Mouse (Mus musculus): ENCODE measurements around the gene Wnt6. TPM values are rescaled to one million over a fixed set of nuclear protein-coding genes. Genes with fewer than 3 reads are reported as not detected.

Wnt6 gene
- polyA plus RNA-seq, 1 experiment from 2014 or later = 0.50 TPM

- Histone ChIP-seq H3K4me2 (replicated peaks; ENCODE audit: low read depth, low read length) (peak within 1 kb of the TSS; percentile 47), H3K4me3 (ENCODE audit: low read depth, low read length) (peak within 1 kb of the TSS; percentile 23), H3K27ac (ENCODE audit: low read length) (no peak within 1 kb of the TSS), H3K4me1 (ENCODE audit: insufficient read depth, low read depth, low read length) (no peaks in the 10 kb centered on the region), H3K9me3 (ENCODE audit: low read length) (no peaks in the 10 kb centered on the region), H3K9ac (replicated peaks; ENCODE audit: low read depth) (no peak within 1 kb of the TSS), H3K36me3 (ENCODE audit: insufficient read depth, low read length) (no peaks in the 10 kb centered on the region), H3K27me3 (replicated peaks; ENCODE audit: insufficient read depth, low read length) (peaks cover 79% of the 10 kb centered on the region)
- 6% methylated on average over 8 of the region's 11 CpGs for WGBS
- DNase-seq (ENCODE audit: low spot score) (no peak), ATAC-seq (peak; percentile 13; the same call in 1 of the 2 replicates)
- TF ChIP-seq EP300 (IDR thresholded peaks at IDR 0.05) (no peak), CTCF (IDR thresholded peaks at IDR 0.05) (no peak)
Observed at GRCm38 (mm10) chr1:74791249-74791648, 19.6 kb downstream of the Wnt6 start, which contains the start of gene Wnt10a. Gene Wnt10a (plus strand): TSS chr1:74791516.

- no peak overlapping the region for H3K4me2 ChIP-seq (replicated peaks; ENCODE audit: low read depth, low read length)
- no peak overlapping the region for H3K27ac ChIP-seq (ENCODE audit: low read length)
- 14% methylated on average over 19 of the region's 19 CpGs for WGBS
Observed at GRCm38 (mm10) chr1:74792831-74793660, 21.4 kb downstream of the Wnt6 start.

GRCm38 (mm10) chr1:74794487-74795144, 22.9 kb downstream of the Wnt6 start:
- 2% methylated on average over 31 of the region's 38 CpGs for WGBS
- Histone ChIP-seq H3K4me2 (replicated peaks; ENCODE audit: low read depth, low read length) (peak overlapping the region; percentile 19; the same call in 1 of the 2 replicates), H3K4me1 (ENCODE audit: insufficient read depth, low read depth, low read length) (no peaks in the 10 kb centered on the region), H3K9me3 (ENCODE audit: low read length) (no peaks in the 10 kb centered on the region), H3K9ac (replicated peaks; ENCODE audit: low read depth) (no peak overlapping the region), H3K27ac (ENCODE audit: low read length) (no peak overlapping the region), H3K36me3 (ENCODE audit: insufficient read depth, low read length) (no peaks in the 10 kb centered on the region), H3K27me3 (replicated peaks; ENCODE audit: insufficient read depth, low read length) (peaks cover 79% of the 10 kb centered on the region), H3K4me3 (ENCODE audit: low read depth, low read length) (no peak overlapping the region)
- no peak for TF ChIP-seq EP300 (IDR thresholded peaks at IDR 0.05)
- DNase-seq (ENCODE audit: low spot score) (no peak), ATAC-seq (no peak)

More at GRCm38 (mm10) chr1:74792831-74793660, 21.4 kb downstream of the Wnt6 start:
- H3K9ac ChIP-seq (replicated peaks; ENCODE audit: low read depth) = no peak overlapping the region
- no peaks in the 10 kb centered on the region for H3K4me1 ChIP-seq (ENCODE audit: insufficient read depth, low read depth, low read length)
- DNase-seq (ENCODE audit: low spot score) (no peak), ATAC-seq (no peak)
- H3K4me3 ChIP-seq (ENCODE audit: low read depth, low read length) = no peak overlapping the region
- H3K27me3 ChIP-seq (replicated peaks; ENCODE audit: insufficient read depth, low read length) = peaks cover 79% of the 10 kb centered on the region
- H3K36me3 ChIP-seq (ENCODE audit: insufficient read depth, low read length) = no peaks in the 10 kb centered on the region
- TF ChIP-seq EP300 (IDR thresholded peaks at IDR 0.05) (no peak), CTCF (IDR thresholded peaks at IDR 0.05) (no peak)
- H3K9me3 ChIP-seq (ENCODE audit: low read length) = no peaks in the 10 kb centered on the region

GRCm38 (mm10) chr1:74795145-74795529, 23.4 kb downstream of the Wnt6 start:
- H3K4me3 ChIP-seq (ENCODE audit: low read depth, low read length) = no peak overlapping the region
- no peak for DNase-seq (ENCODE audit: low spot score)
- H3K27me3 ChIP-seq (replicated peaks; ENCODE audit: insufficient read depth, low read length) = peaks cover 81% of the 10 kb centered on the region
- ATAC-seq = no peak
- WGBS = 3% methylated on average over 7 of the region's 11 CpGs
- no peak overlapping the region for H3K9ac ChIP-seq (replicated peaks; ENCODE audit: low read depth)
- H3K36me3 ChIP-seq (ENCODE audit: insufficient read depth, low read length) = no peaks in the 10 kb centered on the region
- TF ChIP-seq CTCF (IDR thresholded peaks at IDR 0.05) (no peak), EP300 (IDR thresholded peaks at IDR 0.05) (no peak)
- H3K9me3 ChIP-seq (ENCODE audit: low read length) = no peaks in the 10 kb centered on the region
- no peak overlapping the region for H3K27ac ChIP-seq (ENCODE audit: low read length)
- no peak overlapping the region for H3K4me2 ChIP-seq (replicated peaks; ENCODE audit: low read depth, low read length)
- H3K4me1 ChIP-seq (ENCODE audit: insufficient read depth, low read depth, low read length) = no peaks in the 10 kb centered on the region

- no peak overlapping the region for H3K9ac ChIP-seq (replicated peaks; ENCODE audit: low read depth)
- no peak for DNase-seq (ENCODE audit: low spot score)
- H3K9me3 ChIP-seq (ENCODE audit: low read length) = no peaks in the 10 kb centered on the region; the same call in 1 of the 2 replicates
- H3K4me2 ChIP-seq (replicated peaks; ENCODE audit: low read depth, low read length) = no peak overlapping the region
- peaks cover 80% of the 10 kb centered on the region for H3K27me3 ChIP-seq (replicated peaks; ENCODE audit: insufficient read depth, low read length)
- ATAC-seq = 0 out of 2 replicates have a peak, but pooled peaks have one; percentile 14
- no peak overlapping the region for H3K4me3 ChIP-seq (ENCODE audit: low read depth, low read length)
- no peak overlapping the region for H3K27ac ChIP-seq (ENCODE audit: low read length)
- H3K4me1 ChIP-seq (ENCODE audit: insufficient read depth, low read depth, low read length) = no peaks in the 10 kb centered on the region
- TF ChIP-seq CTCF (IDR thresholded peaks at IDR 0.05) (no peak), EP300 (IDR thresholded peaks at IDR 0.05) (no peak)
- 16% methylated on average over 5 of the region's 5 CpGs for WGBS
- H3K36me3 ChIP-seq (ENCODE audit: insufficient read depth, low read length) = no peaks in the 10 kb centered on the region
Observed at GRCm38 (mm10) chr1:74797459-74797858, 25.8 kb downstream of the Wnt6 start.

- H3K9me3 ChIP-seq (ENCODE audit: low read length) = no peaks in the 10 kb centered on the region; the same call in 1 of the 2 replicates
- no peak for TF ChIP-seq CTCF (IDR thresholded peaks at IDR 0.05)
- TF ChIP-seq EP300 (IDR thresholded peaks at IDR 0.05) = no peak
- H3K36me3 ChIP-seq (ENCODE audit: insufficient read depth, low read length) = no peaks in the 10 kb centered on the region
- H3K4me2 ChIP-seq (replicated peaks; ENCODE audit: low read depth, low read length) = peak overlapping the region; percentile 19; the same call in 1 of the 2 replicates
- DNase-seq (ENCODE audit: low spot score) (no peak), ATAC-seq (no peak)
- no peak overlapping the region for H3K27ac ChIP-seq (ENCODE audit: low read length)
- H3K4me3 ChIP-seq (ENCODE audit: low read depth, low read length) = no peak overlapping the region
- no peak overlapping the region for H3K9ac ChIP-seq (replicated peaks; ENCODE audit: low read depth)
- WGBS = under 1% methylated on average over 28 of the region's 29 CpGs
- peaks cover 85% of the 10 kb centered on the region for H3K27me3 ChIP-seq (replicated peaks; ENCODE audit: insufficient read depth, low read length)
- no peaks in the 10 kb centered on the region for H3K4me1 ChIP-seq (ENCODE audit: insufficient read depth, low read depth, low read length)
Observed at GRCm38 (mm10) chr1:74800424-74800888, 28.8 kb downstream of the Wnt6 start.
